In the genomic region with DNA sequence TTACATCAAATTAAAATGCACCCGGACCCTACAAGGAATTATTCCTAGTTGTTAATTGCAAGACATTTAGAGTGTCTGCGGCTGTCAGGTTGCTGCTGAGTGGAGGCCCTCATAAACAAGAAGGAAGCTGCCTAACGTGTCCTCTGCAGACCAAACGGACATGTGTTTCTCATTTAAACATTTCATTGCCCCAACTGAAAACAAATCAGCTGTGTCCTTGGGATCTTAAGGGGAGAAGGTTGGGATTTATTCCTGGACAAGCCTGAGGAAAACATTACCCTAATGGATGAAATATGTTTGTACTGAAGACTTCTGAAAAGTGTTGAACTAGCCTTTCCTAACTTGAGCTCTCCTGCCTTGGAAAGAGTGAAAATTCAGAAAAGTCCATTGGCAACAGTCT, we compare ENCODE assay signal across 22 mouse cellular contexts.
A peak's percentile ranks its signal among the peaks of the same experiment; 100 is the strongest.
DNase-seq lines count a peak whose midpoint lies in the region; ATAC-seq and TF ChIP-seq lines count a peak whose summit lies in the region.
"Had no signal": no experiment of that assay in that cellular context is flagged by ENCODE, and none has a peak within 500 bp of the region (broad histone marks: within the 10 kb centered on the region; RNA-seq: fewer than 3 reads in every experiment).

No protein-coding gene starts in this region.

- H3K9me3 ChIP-seq in embryonic facial prominence, embryonic 14.5 days (ENCODE audit: control insufficient read depth, low read length): no peaks in the 10 kb centered on the region
- H3K9me3 ChIP-seq in limb, embryonic 14.5 days (ENCODE audit: control insufficient read depth, low read length): no peaks in the 10 kb centered on the region
- no peaks in the 10 kb centered on the region for H3K9me3 ChIP-seq in midbrain, embryonic 13.5 days
- no peaks in the 10 kb centered on the region for H3K9me3 ChIP-seq in liver, embryonic 12.5 days (replicated peaks)
- H3K9me3 ChIP-seq: embryonic facial prominence, embryonic 12.5 days; hindbrain, embryonic 10.5 days; liver, embryonic 15.5 days; midbrain, embryonic 12.5 days; neural tube, embryonic 13.5 days had no signal

- peaks cover 7% of the 10 kb centered on the region for H3K4me1 ChIP-seq in embryonic facial prominence, embryonic 14.5 days (ENCODE audit: control insufficient read depth, insufficient read depth, low read length)
- H3K4me1 ChIP-seq in limb, embryonic 14.5 days (ENCODE audit: control insufficient read depth, insufficient read depth, low read length): peaks cover 6% of the 10 kb centered on the region; the same call in 1 of the 2 replicates
- no peaks in the 10 kb centered on the region for H3K4me1 ChIP-seq in midbrain, embryonic 13.5 days (replicated peaks)
- no peaks in the 10 kb centered on the region for H3K4me1 ChIP-seq in liver, embryonic 12.5 days
- H3K4me1 ChIP-seq: hindbrain, embryonic 10.5 days; liver, embryonic 15.5 days; midbrain, embryonic 12.5 days; neural tube, embryonic 13.5 days had no signal

- WGBS in embryonic facial prominence, embryonic 14.5 days: 28% methylated on average over 4 of the region's 4 CpGs
- WGBS in limb, embryonic 14.5 days: 18% methylated on average over 4 of the region's 4 CpGs
- 83% methylated on average over 4 of the region's 4 CpGs for WGBS in midbrain, embryonic 13.5 days
- WGBS in liver, embryonic 12.5 days (ENCODE audit: insufficient replicate concordance): 62% methylated on average over 4 of the region's 4 CpGs

- no peak for TF ChIP-seq CTCF in gastrocnemius, adult 2 months (IDR thresholded peaks at IDR 0.05)

- no peak overlapping the region for H3K4me3 ChIP-seq in gastrocnemius, adult 2 months
- H3K4me3 ChIP-seq in embryonic facial prominence, embryonic 14.5 days (ENCODE audit: low read depth, low read length): no peak overlapping the region
- no peak overlapping the region for H3K4me3 ChIP-seq in limb, embryonic 14.5 days (replicated peaks; ENCODE audit: low read length)
- no peak overlapping the region for H3K4me3 ChIP-seq in midbrain, embryonic 13.5 days (replicated peaks)
- no peak overlapping the region for H3K4me3 ChIP-seq in liver, embryonic 12.5 days
- H3K4me3 ChIP-seq: embryonic facial prominence, embryonic 12.5 days; hindbrain, embryonic 10.5 days; liver, embryonic 15.5 days; midbrain, embryonic 12.5 days; neural tube, embryonic 13.5 days had no signal

- ATAC-seq in embryonic facial prominence, embryonic 14.5 days (ENCODE audit: low read depth): no peak
- ATAC-seq in limb, embryonic 14.5 days (ENCODE audit: low FRiP score, low read depth): peak; percentile 75
- no peak for ATAC-seq in midbrain, embryonic 13.5 days
- no peak for ATAC-seq in liver, embryonic 12.5 days

- H3K27ac ChIP-seq in gastrocnemius, adult 2 months: peak overlapping the region; percentile 33; the same call in 1 of the 2 replicates
- H3K27ac ChIP-seq in embryonic facial prominence, embryonic 14.5 days (replicated peaks; ENCODE audit: low read depth, low read length): peak overlapping the region; percentile 52; the same call in 1 of the 2 replicates
- H3K27ac ChIP-seq in limb, embryonic 14.5 days (replicated peaks; ENCODE audit: low read depth, low read length): no peak overlapping the region
- H3K27ac ChIP-seq in midbrain, embryonic 13.5 days: no peak overlapping the region
- no peak overlapping the region for H3K27ac ChIP-seq in liver, embryonic 12.5 days
- H3K27ac ChIP-seq: embryonic facial prominence, embryonic 12.5 days; hindbrain, embryonic 10.5 days; liver, embryonic 15.5 days; midbrain, embryonic 12.5 days; neural tube, embryonic 13.5 days had no signal

- no peak for DNase-seq in gastrocnemius, adult 2 months
- DNase-seq in gastrocnemius, postnatal 25 days: no peak
- peak; percentile 25 for DNase-seq in adipocyte (ENCODE audit: low spot score)
- DNase-seq in embryonic facial prominence, embryonic 14.5 days (ENCODE audit: low spot score): peak; percentile 78
- DNase-seq in limb, embryonic 14.5 days (ENCODE audit: low spot score): peak; percentile 49
- no peak for DNase-seq in left cerebral cortex, adult 8-10 months (ENCODE audit: low spot score in 2 of 2)
- DNase-seq: adrenal gland, adult 2 months; cerebellum, postnatal 10 days; gastrocnemius, postnatal 36 days; kidney, adult 9 months; kidney, postnatal 36 days; left cerebral cortex, postnatal 4 days; right cerebral cortex, adult 18-20 months; thymus, adult 2 months had no signal

- no peaks in the 10 kb centered on the region for H3K36me3 ChIP-seq in embryonic facial prominence, embryonic 14.5 days (ENCODE audit: control insufficient read depth, insufficient read depth, low read length)
- no peaks in the 10 kb centered on the region for H3K36me3 ChIP-seq in limb, embryonic 14.5 days (ENCODE audit: control insufficient read depth, insufficient read depth, low read length)
- no peaks in the 10 kb centered on the region for H3K36me3 ChIP-seq in midbrain, embryonic 13.5 days
- H3K36me3 ChIP-seq in liver, embryonic 12.5 days: no peaks in the 10 kb centered on the region
- H3K36me3 ChIP-seq: embryonic facial prominence, embryonic 12.5 days; hindbrain, embryonic 10.5 days; liver, embryonic 15.5 days; midbrain, embryonic 12.5 days; neural tube, embryonic 13.5 days had no signal

- no peak overlapping the region for H3K4me2 ChIP-seq in embryonic facial prominence, embryonic 14.5 days (ENCODE audit: low read depth, low read length)
- no peak overlapping the region for H3K4me2 ChIP-seq in limb, embryonic 14.5 days (replicated peaks; ENCODE audit: low read depth, low read length, severe bottlenecking)
- no peak overlapping the region for H3K4me2 ChIP-seq in midbrain, embryonic 13.5 days (replicated peaks)
- H3K4me2 ChIP-seq in liver, embryonic 12.5 days: no peak overlapping the region
- H3K4me2 ChIP-seq: embryonic facial prominence, embryonic 12.5 days; liver, embryonic 15.5 days; midbrain, embryonic 12.5 days; neural tube, embryonic 13.5 days had no signal

- intact Hi-C loops in gastrocnemius, adult 2 months (cut with DNase I): no loop called here

- no peak for TF ChIP-seq POLR2A in limb, embryonic 14.5 days (IDR thresholded peaks at IDR 0.05; ENCODE audit: borderline replicate concordance, extremely low read depth, insufficient read depth, insufficient read length)

- no peak overlapping the region for H3K9ac ChIP-seq in embryonic facial prominence, embryonic 14.5 days (ENCODE audit: low read depth, low read length)
- no peak overlapping the region for H3K9ac ChIP-seq in limb, embryonic 14.5 days (ENCODE audit: low read depth, low read length, severe bottlenecking)
- H3K9ac ChIP-seq in midbrain, embryonic 13.5 days (replicated peaks): no peak overlapping the region
- no peak overlapping the region for H3K9ac ChIP-seq in liver, embryonic 12.5 days
- H3K9ac ChIP-seq: embryonic facial prominence, embryonic 12.5 days; liver, embryonic 15.5 days; midbrain, embryonic 12.5 days; neural tube, embryonic 13.5 days had no signal

- H3K27me3 ChIP-seq in embryonic facial prominence, embryonic 14.5 days (replicated peaks; ENCODE audit: control insufficient read depth, insufficient read depth, low read length): no peaks in the 10 kb centered on the region
- no peaks in the 10 kb centered on the region for H3K27me3 ChIP-seq in limb, embryonic 14.5 days (ENCODE audit: control insufficient read depth, insufficient read depth, low read length)
- H3K27me3 ChIP-seq in midbrain, embryonic 13.5 days: no peaks in the 10 kb centered on the region
- H3K27me3 ChIP-seq in liver, embryonic 12.5 days (replicated peaks): no peaks in the 10 kb centered on the region
- H3K27me3 ChIP-seq: CH12.LX; embryonic facial prominence, embryonic 12.5 days; liver, embryonic 15.5 days; midbrain, embryonic 12.5 days; neural tube, embryonic 13.5 days had no signal

Comparison
In these comparisons a context has a peak if more than half of its experiments do, and no peak if none do; other contexts are left out.
1. DNase-seq: peak in adipocyte (single experiment), embryonic facial prominence, embryonic 14.5 days (single experiment) and limb, embryonic 14.5 days (single experiment); none in gastrocnemius, adult 2 months (single experiment), gastrocnemius, postnatal 25 days (single experiment) and left cerebral cortex, adult 8-10 months (0 of 2).
2. H3K27ac ChIP-seq: peak in gastrocnemius, adult 2 months (single experiment) and embryonic facial prominence, embryonic 14.5 days (single experiment); none in limb, embryonic 14.5 days (single experiment), midbrain, embryonic 13.5 days (single experiment) and liver, embryonic 12.5 days (single experiment).